Comparison of ENCODE assay signal across 8 mouse cellular contexts in genomic region chr16:96896510-96897133, GRCm38 (mm10).
DNase-seq lines count a peak whose midpoint lies in the region; ATAC-seq and TF ChIP-seq lines count a peak whose summit lies in the region.

No protein-coding gene starts in this region.

- no peaks in the 10 kb centered on the region for H3K36me3 ChIP-seq in E14TG2a.4 (ENCODE audit: insufficient read depth, low read length)
- no peaks in the 10 kb centered on the region for H3K36me3 ChIP-seq in kidney, postnatal 0 days (ENCODE audit: insufficient read depth, low read length)
- no peaks in the 10 kb centered on the region for H3K36me3 ChIP-seq in neural tube, embryonic 15.5 days

- H3K4me2 ChIP-seq in kidney, postnatal 0 days (ENCODE audit: low read length), result no peak overlapping the region
- no peak overlapping the region for H3K4me2 ChIP-seq in neural tube, embryonic 15.5 days

- DNase-seq in kidney, adult 8-10 months, result peak; percentile 4 to 42
- no peak for DNase-seq in kidney, adult 11 months
- DNase-seq in 3T3-L1 (ENCODE audit: low read depth, low spot score), result peak; percentile 72
- DNase-seq in embryo, embryonic 11 days, result peak; percentile 72
- peak; percentile 70 for DNase-seq in kidney, postnatal 0 days (ENCODE audit: low spot score)
- DNase-seq in natural killer cell, adult 2 months (ENCODE audit: low spot score in 2 of 2), result no peak

- peak; percentile 51 for TF ChIP-seq CTCF in E14TG2a.4 (conservative IDR thresholded peaks at IDR 0.05; ENCODE audit: low read length)
- peak; percentile 77 for TF ChIP-seq CTCF in kidney, postnatal 0 days (IDR thresholded peaks at IDR 0.05; ENCODE audit: low read depth)

- H3K9ac ChIP-seq in kidney, postnatal 0 days (ENCODE audit: low read depth, low read length), result no peak overlapping the region
- H3K9ac ChIP-seq in neural tube, embryonic 15.5 days (replicated peaks), result no peak overlapping the region

- no peaks in the 10 kb centered on the region for H3K4me1 ChIP-seq in E14TG2a.4 (replicated peaks; ENCODE audit: low read depth, low read length)
- no peaks in the 10 kb centered on the region for H3K4me1 ChIP-seq in kidney, postnatal 0 days (replicated peaks; ENCODE audit: insufficient read depth, low read length)
- peaks cover 8% of the 10 kb centered on the region; the same call in 1 of the 2 replicates for H3K4me1 ChIP-seq in neural tube, embryonic 15.5 days

- no peak overlapping the region for H3K27ac ChIP-seq in kidney, postnatal 0 days
- H3K27ac ChIP-seq in neural tube, embryonic 15.5 days (replicated peaks), result 0 out of 2 replicates have a peak overlapping the region, but pooled peaks have one; percentile 28

- no peak overlapping the region for H3K4me3 ChIP-seq in E14TG2a.4 (replicated peaks; ENCODE audit: low read length)
- no peak overlapping the region for H3K4me3 ChIP-seq in kidney, postnatal 0 days (replicated peaks; ENCODE audit: low read depth, low read length)
- no peak overlapping the region for H3K4me3 ChIP-seq in neural tube, embryonic 15.5 days (replicated peaks)

- WGBS in kidney, postnatal 0 days, result 55% methylated on average over 10 of the region's 10 CpGs
- 45% methylated on average over 10 of the region's 10 CpGs for WGBS in neural tube, embryonic 15.5 days

- H3K9me3 ChIP-seq in E14TG2a.4 (ENCODE audit: low read length), result no peaks in the 10 kb centered on the region
- H3K9me3 ChIP-seq in kidney, postnatal 0 days (replicated peaks; ENCODE audit: low read length), result no peaks in the 10 kb centered on the region
- H3K9me3 ChIP-seq in neural tube, embryonic 15.5 days (replicated peaks), result no peaks in the 10 kb centered on the region

- no peaks in the 10 kb centered on the region for H3K27me3 ChIP-seq in E14TG2a.4 (ENCODE audit: insufficient read depth, low read length)
- H3K27me3 ChIP-seq in kidney, postnatal 0 days (ENCODE audit: insufficient read depth, low read length), result no peaks in the 10 kb centered on the region
- no peaks in the 10 kb centered on the region for H3K27me3 ChIP-seq in neural tube, embryonic 15.5 days (replicated peaks)

- ATAC-seq in kidney, postnatal 0 days (replicated peaks; ENCODE audit: low FRiP score, low read depth), result no peak
- ATAC-seq in neural tube, embryonic 15.5 days (ENCODE audit: low FRiP score), result no peak

Comparison
In these comparisons a context has a peak if more than half of its experiments do, and no peak if none do; other contexts are left out.
1. DNase-seq: peak in kidney, adult 8-10 months (2 of 2), 3T3-L1 (single experiment), embryo, embryonic 11 days (single experiment) and kidney, postnatal 0 days (single experiment); none in kidney, adult 11 months (single experiment) and natural killer cell, adult 2 months (0 of 2).